14 mouse cellular contexts compared by ENCODE assay signal in the genomic region with DNA sequence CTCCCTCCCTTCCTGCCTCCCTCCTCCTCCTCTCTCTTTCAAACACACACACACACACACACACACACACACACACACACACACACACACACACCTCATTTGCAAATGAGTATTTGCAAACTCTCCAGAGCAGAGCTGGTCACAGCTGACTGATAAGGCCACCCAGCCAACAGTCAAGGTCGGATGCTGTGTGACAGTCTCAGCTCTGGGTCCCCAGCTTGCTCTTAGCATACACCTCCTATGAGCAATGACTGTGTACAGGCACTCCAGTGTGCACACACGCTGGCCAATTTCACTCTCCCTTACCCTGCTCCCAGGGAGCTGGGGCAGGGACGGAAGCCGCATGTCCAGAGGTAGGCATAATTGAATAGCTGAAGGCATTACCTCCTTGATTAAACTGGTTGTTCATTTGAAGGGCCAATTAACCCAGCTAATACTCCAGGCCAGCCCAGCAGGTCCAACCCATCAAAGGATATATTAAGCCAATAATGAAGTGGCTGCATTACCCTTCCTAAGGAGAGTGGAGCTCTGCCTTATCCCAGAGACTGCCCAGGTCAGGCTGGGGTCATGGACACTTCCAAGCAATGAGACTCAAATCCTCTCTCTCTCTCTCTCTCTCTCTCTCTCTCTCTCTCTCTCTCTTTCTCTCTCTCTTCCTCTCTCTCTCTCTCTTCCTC.
DNase-seq lines count a peak whose midpoint lies in the region; ATAC-seq lines count a peak whose summit lies in the region.
"Had no signal": no experiment of that assay in that cellular context is flagged by ENCODE, and none has a peak within 500 bp of the region (broad histone marks: within the 10 kb centered on the region; RNA-seq: fewer than 3 reads in every experiment).

No protein-coding gene starts in this region.

- WGBS in hindbrain, embryonic 13.5 days = 27% methylated on average over 4 of the region's 4 CpGs
- 62% methylated on average over 4 of the region's 4 CpGs for WGBS in hindbrain, embryonic 10.5 days
- WGBS in neural tube, embryonic 13.5 days = 33% methylated on average over 4 of the region's 4 CpGs

- intact Hi-C loops in left cerebral cortex, postnatal 10 days (cut with DNase I) = no loop called here

- no peak overlapping the region for H3K9ac ChIP-seq in hindbrain, embryonic 13.5 days
- no peak overlapping the region for H3K9ac ChIP-seq in neural tube, embryonic 13.5 days
- H3K9ac ChIP-seq: forebrain, postnatal 0 days; liver, embryonic 14.5 days had no signal

- H3K27ac ChIP-seq in hindbrain, embryonic 13.5 days = peak overlapping the region; percentile 60; the same call in 1 of the 2 replicates
- no peak overlapping the region for H3K27ac ChIP-seq in hindbrain, embryonic 10.5 days
- H3K27ac ChIP-seq in neural tube, embryonic 13.5 days (replicated peaks) = peak overlapping the region; percentile 29; the same call in 1 of the 2 replicates
- H3K27ac ChIP-seq: liver, embryonic 14.5 days had no signal

- DNase-seq in hindbrain, embryonic 10.5 days (ENCODE audit: low spot score) = no peak
- no peak for DNase-seq in neural tube, embryonic 10.5 days (ENCODE audit: extremely low spot score, low spot score)
- DNase-seq in embryo, embryonic 11 days = peak; percentile 39
- DNase-seq in heart, adult 18-20 months = no peak
- DNase-seq in left cerebral cortex, postnatal 10 days (ENCODE audit: extremely low spot score in 1 of 2, low spot score in 2 of 2) = no peak
- DNase-seq: cerebellum, postnatal 14 days; forebrain, postnatal 0 days; heart, postnatal 10 days; thymus, adult 18-20 months had no signal

- H3K9me3 ChIP-seq in hindbrain, embryonic 13.5 days = no peaks in the 10 kb centered on the region
- H3K9me3 ChIP-seq in hindbrain, embryonic 10.5 days = no peaks in the 10 kb centered on the region
- no peaks in the 10 kb centered on the region for H3K9me3 ChIP-seq in neural tube, embryonic 13.5 days

- H3K4me2 ChIP-seq in hindbrain, embryonic 13.5 days = no peak overlapping the region
- H3K4me2 ChIP-seq in neural tube, embryonic 13.5 days = no peak overlapping the region

- peaks cover 41% of the 10 kb centered on the region for H3K4me1 ChIP-seq in hindbrain, embryonic 13.5 days (replicated peaks)
- H3K4me1 ChIP-seq in hindbrain, embryonic 10.5 days (replicated peaks) = peaks cover 34% of the 10 kb centered on the region
- peaks cover 36% of the 10 kb centered on the region for H3K4me1 ChIP-seq in neural tube, embryonic 13.5 days (replicated peaks)

- no peak overlapping the region for H3K4me3 ChIP-seq in hindbrain, embryonic 13.5 days
- no peak overlapping the region for H3K4me3 ChIP-seq in hindbrain, embryonic 10.5 days
- H3K4me3 ChIP-seq in neural tube, embryonic 13.5 days = no peak overlapping the region

- no peaks in the 10 kb centered on the region for H3K36me3 ChIP-seq in hindbrain, embryonic 13.5 days
- H3K36me3 ChIP-seq in hindbrain, embryonic 10.5 days = no peaks in the 10 kb centered on the region
- H3K36me3 ChIP-seq in neural tube, embryonic 13.5 days = no peaks in the 10 kb centered on the region

- peaks cover 4% of the 10 kb centered on the region for H3K27me3 ChIP-seq in hindbrain, embryonic 13.5 days
- peaks cover 68% of the 10 kb centered on the region for H3K27me3 ChIP-seq in hindbrain, embryonic 10.5 days (ENCODE audit: insufficient read depth, poor library complexity, severe bottlenecking)
- no peaks in the 10 kb centered on the region for H3K27me3 ChIP-seq in neural tube, embryonic 13.5 days

- ATAC-seq in hindbrain, embryonic 13.5 days (ENCODE audit: low FRiP score) = peak; percentile 71; the same call in 1 of the 2 replicates
- peak; percentile 63; the same call in 1 of the 2 replicates for ATAC-seq in neural tube, embryonic 13.5 days (ENCODE audit: low read depth)
- ATAC-seq in frontal cortex, adult (ENCODE audit: low TSS enrichment) = no peak
- ATAC-seq: activated CD4-positive, CD25-positive, alpha-beta regulatory T cell, adult 4 months; forebrain, postnatal 0 days had no signal
